Mouse (Mus musculus) embryonic facial prominence, embryonic 15.5 days (tissue): ENCODE results near the gene Rbsn. TPM values are rescaled to one million over a fixed set of nuclear protein-coding genes. Genes with fewer than 3 reads are reported as not detected.

ENCODE experiments used
- ATAC-seq: fragments of 200-750 bp; cut with Nextera tagmentation; 2 replicates; pipeline ENCODE4 v1.8.0; 2017; ENCODE audit warnings: low read depth, moderate TSS enrichment; ENCODE audit not compliant: insufficient number of reproducible peaks, low FRiP score, low TSS enrichment
- H3K27ac ChIP-seq: fragments of 300-500 bp; sonication (generic); replicated peaks from 2 replicates; pipeline ENCODE4 v1.5.1; 2015; ENCODE audit warnings: mild to moderate bottlenecking, inconsistent platforms
- H3K27me3 ChIP-seq: fragments of 300-500 bp; sonication (generic); 2 replicates; pipeline ENCODE4 v1.6.1; 2015; ENCODE audit warnings: inconsistent platforms
- H3K36me3 ChIP-seq: fragments of 300-500 bp; sonication (generic); 2 replicates; pipeline ENCODE4 v1.6.1; 2015; ENCODE audit warnings: mild to moderate bottlenecking, inconsistent platforms
- H3K4me1 ChIP-seq: fragments of 300-500 bp; sonication (generic); 2 replicates; pipeline ENCODE4 v1.6.1; 2015; ENCODE audit warnings: inconsistent platforms
- H3K4me2 ChIP-seq: fragments of 300-500 bp; sonication (generic); replicated peaks from 2 replicates; pipeline ENCODE4 v1.6.1; 2015; ENCODE audit warnings: mild to moderate bottlenecking, inconsistent platforms
- H3K4me3 ChIP-seq: fragments of 300-500 bp; sonication (generic); replicated peaks from 2 replicates; pipeline ENCODE4 v1.5.1; 2015; ENCODE audit warnings: mild to moderate bottlenecking, inconsistent platforms
- H3K9ac ChIP-seq: fragments of 300-500 bp; sonication (generic); 2 replicates; pipeline ENCODE4 v1.6.1; 2015; ENCODE audit warnings: inconsistent platforms
- H3K9me3 ChIP-seq: fragments of 300-500 bp; sonication (generic); replicated peaks from 2 replicates; pipeline ENCODE4 v1.6.1; 2016; ENCODE audit warnings: inconsistent platforms
- WGBS: fragments of 180-500 bp; shearing (Covaris S2); methylation state at CpG from one replicate; pipeline ENCODE4 v1.1.7; 2015; 5-methylcytosine and 5-hydroxymethylcytosine counted together
- polyA plus RNA-seq: library from polyadenylated mRNA; unstranded; fragments of >200 nt; fragmentation: Nextera tagmentation; extraction: Ambion mirVana; gene quantifications from 2 replicates; pipeline ENCODE4 v1.2.1, GENCODE M21; 2015

The Rbsn gene
- polyA plus RNA-seq, 1 experiment from 2014 or later = 25.6 TPM

- H3K4me2 ChIP-seq = no peak overlapping the region
- no peak overlapping the region for H3K4me3 ChIP-seq
- 100% methylated on average over 1 of the region's 1 CpGs for WGBS
- no peak for ATAC-seq
- H3K4me1 ChIP-seq = no peaks in the 10 kb centered on the region
- peaks cover 90% of the 10 kb centered on the region for H3K36me3 ChIP-seq
- no peaks in the 10 kb centered on the region for H3K27me3 ChIP-seq
- H3K9me3 ChIP-seq = no peaks in the 10 kb centered on the region
- H3K9ac ChIP-seq = no peak overlapping the region
- H3K27ac ChIP-seq = no peak overlapping the region
Measured at GRCm38 (mm10) chr6:92162724-92163123, 52.0 kb downstream of the Rbsn start.

GRCm38 (mm10) chr6:92158801-92159200 is 55.9 kb downstream of the Rbsn start:
- Histone ChIP-seq H3K4me1 (no peaks in the 10 kb centered on the region), H3K9ac (no peak overlapping the region), H3K4me3 (no peak overlapping the region), H3K36me3 (peaks cover 97% of the 10 kb centered on the region), H3K9me3 (no peaks in the 10 kb centered on the region), H3K27me3 (no peaks in the 10 kb centered on the region), H3K4me2 (no peak overlapping the region), H3K27ac (no peak overlapping the region)
- no peak for ATAC-seq
- 90% methylated on average over 3 of the region's 3 CpGs for WGBS

GRCm38 (mm10) chr6:92153774-92154173 is 61.0 kb downstream of the Rbsn start:
- H3K27ac ChIP-seq = no peak overlapping the region
- no peak for ATAC-seq
- H3K4me2 ChIP-seq = no peak overlapping the region
- 86% methylated on average over 1 of the region's 1 CpGs for WGBS
- no peak overlapping the region for H3K9ac ChIP-seq
- H3K36me3 ChIP-seq = peaks cover 80% of the 10 kb centered on the region
- H3K4me1 ChIP-seq = no peaks in the 10 kb centered on the region
- no peaks in the 10 kb centered on the region for H3K27me3 ChIP-seq
- no peaks in the 10 kb centered on the region for H3K9me3 ChIP-seq
- no peak overlapping the region for H3K4me3 ChIP-seq

DNA sequence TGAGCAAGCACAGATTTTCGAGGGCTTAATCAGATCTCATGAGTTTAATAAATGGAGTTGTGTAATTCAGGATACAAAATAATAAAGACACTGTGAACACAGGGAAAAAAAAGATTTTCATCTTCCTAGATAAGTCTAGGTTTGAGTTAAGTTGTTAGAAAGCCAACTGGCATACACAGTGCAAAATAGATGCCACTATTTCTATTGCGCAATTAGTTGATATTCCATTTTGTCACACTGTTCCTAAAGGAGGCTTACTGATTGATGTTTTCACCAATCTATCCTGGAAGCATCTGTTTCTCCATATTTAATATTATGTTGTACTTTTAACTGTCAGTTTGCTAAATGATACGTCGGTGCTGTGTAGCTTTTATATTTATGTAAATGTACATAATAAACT is 68.8 kb downstream of the Rbsn start:
- ATAC-seq = no peak
- H3K4me1 ChIP-seq = no peaks in the 10 kb centered on the region
- no peak overlapping the region for H3K27ac ChIP-seq
- H3K9me3 ChIP-seq = no peaks in the 10 kb centered on the region
- H3K9ac ChIP-seq = no peak overlapping the region
- H3K4me3 ChIP-seq = no peak overlapping the region
- H3K4me2 ChIP-seq = no peak overlapping the region
- peaks cover 27% of the 10 kb centered on the region for H3K36me3 ChIP-seq
- H3K27me3 ChIP-seq = no peaks in the 10 kb centered on the region
- 95% methylated on average over 4 of the region's 4 CpGs for WGBS

Other genes starting within 250 kb of the Rbsn start
- gene Fgd5, start 236.0 kb downstream of the Rbsn start, polyA plus RNA-seq = 12.0 and 12.2 TPM in 2 replicates
- gene Nr2c2, start 123.5 kb downstream of the Rbsn start, polyA plus RNA-seq = 25.3 and 25.9 TPM in 2 replicates
- 82.5 and 82.9 TPM in 2 replicates for gene Mrps25, start 30.9 kb downstream of the Rbsn start, polyA plus RNA-seq
- gene Trh, start 29.7 kb upstream of the Rbsn start, polyA plus RNA-seq = 0.20 and 0.27 TPM in 2 replicates